Mouse (Mus musculus) heart, adult 9 months (tissue): ENCODE data around the gene Ciao2a.

Source experiments
- DNase-seq, 2 experiments: peaks; one replicate each; pipeline ENCODE4 v3.0.0; 2022; ENCODE audit warnings: low spot score in 2 of 2

Ciao2a gene

DNA sequence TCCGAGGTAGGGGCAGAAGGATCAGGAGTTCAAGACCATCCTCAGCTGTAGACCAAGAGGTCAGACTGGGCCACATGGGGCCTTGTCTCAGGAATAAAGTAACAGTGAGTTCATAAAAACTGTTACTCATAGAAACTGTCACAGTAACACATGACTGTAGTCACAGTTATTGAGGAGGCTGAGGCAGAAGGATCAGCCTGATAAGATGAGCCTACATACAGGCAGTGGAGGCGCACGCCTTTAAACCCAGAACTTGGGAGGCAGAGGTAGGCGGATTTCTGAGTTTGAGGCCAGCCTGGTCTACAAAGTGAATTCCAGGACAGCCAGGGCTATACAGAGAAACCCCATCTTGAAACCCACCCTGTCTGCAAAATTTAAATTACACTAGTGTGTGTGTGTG, 6.3 kb upstream of the Ciao2a start:
- DNase-seq, result no peak

DNA sequence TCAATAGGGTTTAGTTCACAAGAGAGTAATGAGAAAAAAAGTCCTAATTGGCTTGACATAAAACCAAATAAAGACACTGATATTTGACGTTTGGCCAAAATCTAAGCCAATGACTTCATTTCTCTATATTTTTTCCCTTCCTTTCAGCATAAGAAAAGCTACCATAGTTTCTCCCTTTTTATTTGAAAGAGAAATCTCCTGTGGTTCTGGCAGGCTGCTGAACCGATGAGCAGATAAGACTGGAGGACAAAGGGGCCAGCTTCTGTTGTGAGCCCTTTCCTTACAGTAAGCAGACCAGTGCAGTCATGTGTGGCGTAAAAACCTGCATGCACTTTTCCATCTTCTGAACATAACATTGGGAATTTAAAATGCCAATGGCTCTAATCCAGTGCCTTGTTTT, 5.5 kb upstream of the Ciao2a start:
- no peak for DNase-seq

DNA sequence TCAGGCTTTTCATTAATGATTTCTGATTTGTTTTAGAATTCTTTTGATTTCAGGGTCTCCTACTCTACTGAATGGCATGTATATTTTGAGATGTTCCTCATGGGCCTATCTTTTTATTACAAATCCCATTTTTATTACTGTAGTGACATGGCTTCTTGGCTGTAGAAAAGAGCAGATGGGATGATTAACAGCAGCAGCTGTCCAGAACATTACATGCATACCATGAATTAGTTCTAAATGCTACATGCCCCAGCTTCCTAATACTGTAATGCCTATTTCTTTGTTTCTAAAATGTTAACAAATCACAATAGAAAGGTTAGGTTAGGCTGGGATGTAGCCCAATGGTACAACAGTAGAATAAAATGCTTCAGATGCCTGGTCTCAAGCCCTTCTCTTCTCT, 5.0 kb upstream of the Ciao2a start:
- no peak for DNase-seq

DNA sequence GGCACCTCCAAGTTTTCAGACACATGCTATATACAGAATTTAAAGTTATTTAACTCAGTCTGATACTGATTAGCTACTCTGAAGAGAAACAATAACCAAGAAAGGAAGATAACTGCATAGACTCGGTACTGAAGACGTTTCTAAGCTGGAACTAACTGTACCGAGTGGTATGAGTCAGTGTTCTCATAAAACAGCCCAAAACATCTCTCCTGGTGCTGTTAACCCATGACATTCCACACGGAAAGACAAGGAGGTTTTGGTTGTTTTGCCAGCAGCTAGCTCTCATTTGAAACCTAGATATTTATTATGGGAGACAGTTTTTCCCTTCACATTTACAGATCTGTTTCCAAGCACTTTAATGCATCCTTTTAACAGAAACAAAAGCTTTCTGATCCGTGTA, 2.8 kb upstream of the Ciao2a start:
- no peak for DNase-seq

DNA sequence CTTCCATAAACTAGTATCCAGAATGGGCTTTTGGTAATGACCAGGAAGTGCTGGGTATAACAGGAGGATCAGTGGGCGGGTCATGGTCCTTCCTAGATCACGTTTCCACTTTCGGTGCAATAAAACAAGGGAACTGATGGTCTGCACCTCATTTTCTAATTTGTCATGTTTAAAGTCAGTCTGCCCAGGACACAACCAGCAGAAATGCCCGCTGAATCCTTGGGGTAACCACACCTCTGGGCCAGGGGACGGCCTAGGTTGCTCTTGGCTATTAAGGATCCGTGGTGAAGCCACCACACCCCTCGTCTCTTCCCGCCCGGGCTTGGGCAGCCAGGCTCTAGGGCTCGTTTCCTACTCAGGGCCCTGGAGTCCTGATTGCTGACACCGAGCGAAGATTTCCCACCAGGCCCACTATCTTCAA, 2.3 kb upstream of the Ciao2a start:
- no peak for DNase-seq

DNA sequence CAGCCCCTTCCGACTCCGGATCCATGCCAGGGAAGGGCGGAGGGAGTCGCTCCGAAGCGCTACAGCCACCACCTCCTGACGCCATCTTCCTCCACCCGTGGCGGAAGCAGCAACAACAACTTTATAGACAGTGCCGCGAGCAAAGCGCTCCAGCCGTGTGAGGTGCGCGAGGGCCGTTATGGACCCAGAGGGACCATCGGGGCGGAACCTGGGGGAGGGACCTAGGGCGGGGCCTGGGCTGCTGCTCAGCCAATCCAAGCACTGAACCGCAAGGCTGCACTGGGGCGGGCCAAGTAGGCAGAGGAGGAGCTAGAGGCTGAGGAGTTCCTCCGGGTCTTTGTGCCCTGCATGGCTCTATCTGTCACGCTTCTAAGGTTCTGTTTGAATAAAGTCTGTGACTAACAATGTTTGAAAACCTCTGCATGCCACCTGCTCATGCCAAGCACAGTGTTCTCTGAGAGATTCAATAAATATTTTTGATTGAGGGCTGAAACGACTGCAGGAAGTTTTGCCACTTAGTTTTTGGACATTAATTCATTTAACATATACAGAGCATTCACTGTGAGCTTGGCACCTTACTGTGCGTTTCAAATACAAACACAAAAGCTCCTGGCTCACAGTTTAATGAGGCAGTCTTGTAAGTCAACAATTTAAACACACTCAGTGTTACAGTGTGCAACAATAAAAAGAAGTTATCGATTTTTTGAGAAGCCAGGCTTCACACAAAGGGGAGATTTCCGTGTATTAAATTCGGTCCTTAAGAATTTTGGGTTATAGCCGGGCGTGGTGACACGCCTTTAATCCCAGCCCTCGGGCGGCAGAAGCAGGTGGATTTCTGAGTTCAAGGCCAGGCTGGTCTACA, 1.5 kb upstream of the Ciao2a start:
- DNase-seq, result peak; percentile 98

DNA sequence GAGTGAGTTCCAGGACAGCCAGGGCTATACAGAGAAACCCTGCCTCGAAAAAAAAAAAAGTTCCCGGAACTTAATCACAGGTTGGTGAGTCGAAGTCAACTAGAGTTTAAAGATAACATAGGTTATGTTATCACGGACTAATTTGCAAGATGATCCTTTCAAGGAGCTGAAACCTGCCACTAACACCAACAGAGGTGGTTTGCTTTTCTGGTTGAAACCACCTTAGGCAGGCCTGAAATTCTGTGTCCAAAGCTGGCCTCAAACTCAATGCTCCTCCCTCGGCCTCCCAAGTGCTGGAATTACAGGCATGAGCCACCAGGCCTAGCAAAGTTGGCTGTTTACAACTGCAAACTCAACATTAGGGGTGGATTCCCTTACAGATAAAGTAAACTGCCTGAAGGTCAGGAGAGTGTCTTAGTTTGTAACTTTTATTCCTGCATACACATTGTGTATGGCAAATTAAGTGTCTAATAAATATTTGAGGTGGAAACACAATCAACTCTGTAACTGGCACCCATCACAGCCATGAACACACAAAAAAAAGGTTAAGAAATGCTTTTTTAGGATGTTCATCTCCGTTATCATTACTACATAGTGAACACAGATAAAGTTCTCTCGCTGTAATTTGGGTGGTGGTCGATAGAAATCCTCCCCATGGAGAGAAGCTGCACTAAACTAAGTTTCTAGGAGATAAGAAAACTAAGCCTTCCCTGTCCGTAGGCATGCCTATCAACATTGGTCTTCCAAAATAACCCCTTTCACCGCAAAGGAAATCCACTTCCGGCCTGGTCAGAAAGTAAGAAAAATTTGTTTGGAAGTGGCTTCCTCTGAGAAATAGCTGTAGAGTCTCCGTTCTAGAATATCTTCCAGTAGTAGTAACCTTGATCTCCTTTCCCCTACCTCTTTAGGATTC, 612 bp upstream of the Ciao2a start:
- DNase-seq, result peak in 1 of 2 experiments; percentile 16

DNA sequence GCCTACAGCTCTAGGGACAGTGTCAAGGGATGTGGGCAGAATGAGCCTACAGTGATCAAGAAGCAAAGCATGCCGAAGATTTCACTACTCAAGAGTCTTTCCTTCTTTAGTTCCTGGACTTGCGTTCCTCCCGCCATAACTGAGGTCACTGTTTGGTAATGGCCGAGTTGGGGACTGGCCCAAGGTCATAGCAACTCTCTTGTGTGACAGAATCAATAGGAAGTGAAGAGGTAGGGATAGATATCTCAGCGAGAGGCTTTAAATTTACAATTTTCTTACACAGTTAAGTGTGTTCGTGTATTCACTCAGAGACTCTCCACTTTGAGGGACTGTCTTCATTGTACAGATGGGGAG, 759 bp downstream of the Ciao2a start:
- no peak for DNase-seq

DNA sequence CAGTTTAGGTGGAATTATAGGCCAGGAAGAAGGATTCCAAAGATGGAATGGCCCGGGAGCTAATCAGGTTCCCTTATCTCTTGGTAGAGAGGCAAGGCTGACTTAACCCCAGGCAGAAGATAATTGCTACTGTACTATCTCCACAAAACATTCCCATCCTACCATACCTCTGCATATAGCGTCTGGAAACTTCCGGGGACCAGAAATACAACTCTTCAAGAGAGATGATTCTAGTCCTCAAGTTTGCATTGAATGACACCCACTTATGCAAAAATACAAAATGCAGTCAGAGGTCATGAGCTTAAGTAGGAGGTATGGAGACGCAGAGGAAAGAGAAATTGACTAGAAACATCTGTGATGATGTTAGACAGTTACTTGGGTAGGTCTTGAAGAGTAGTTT, 1.5 kb downstream of the Ciao2a start:
- no peak for DNase-seq

DNA sequence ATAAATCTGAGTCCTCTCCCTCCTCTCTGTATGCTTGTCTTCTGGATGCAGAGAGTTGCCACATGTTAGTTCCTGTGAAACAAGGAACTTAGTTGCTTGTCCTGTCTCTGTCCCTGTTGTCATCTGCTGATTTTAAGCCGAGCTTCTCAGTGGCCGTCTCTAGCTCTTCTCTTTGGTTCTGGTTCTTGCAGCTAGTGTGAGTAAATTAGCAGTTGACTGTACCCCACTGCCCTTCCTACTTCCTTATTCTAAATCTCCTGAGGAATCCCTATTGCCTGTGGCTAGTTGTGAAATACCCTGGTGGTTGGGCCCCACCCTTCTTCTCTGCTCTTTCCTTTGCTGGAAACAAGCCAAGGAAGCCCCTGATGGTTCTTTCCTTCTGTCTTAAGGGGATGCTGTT, 5.1 kb downstream of the Ciao2a start:
- DNase-seq, result peak in 1 of 2 experiments; percentile 39

DNA sequence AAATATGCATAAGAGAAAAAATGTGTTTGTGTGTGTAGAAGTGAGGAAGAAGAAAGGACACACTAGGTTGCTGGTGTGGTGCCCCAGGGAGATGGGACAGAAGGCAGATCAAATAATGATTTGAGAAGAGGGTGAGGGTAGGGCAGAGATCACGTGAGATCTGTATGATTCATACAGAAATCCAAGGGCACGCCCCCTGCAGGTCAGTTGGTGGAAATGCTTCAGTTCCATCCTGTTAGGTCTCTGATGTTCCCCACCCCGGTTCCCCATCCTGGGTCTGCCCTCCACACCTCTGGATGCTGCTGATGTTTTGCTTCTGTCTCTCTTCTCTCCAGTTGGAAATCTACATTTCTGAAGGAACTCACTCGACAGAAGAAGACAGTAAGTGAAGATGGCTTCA, 9.6 kb downstream of the Ciao2a start:
- DNase-seq, result no peak

DNA sequence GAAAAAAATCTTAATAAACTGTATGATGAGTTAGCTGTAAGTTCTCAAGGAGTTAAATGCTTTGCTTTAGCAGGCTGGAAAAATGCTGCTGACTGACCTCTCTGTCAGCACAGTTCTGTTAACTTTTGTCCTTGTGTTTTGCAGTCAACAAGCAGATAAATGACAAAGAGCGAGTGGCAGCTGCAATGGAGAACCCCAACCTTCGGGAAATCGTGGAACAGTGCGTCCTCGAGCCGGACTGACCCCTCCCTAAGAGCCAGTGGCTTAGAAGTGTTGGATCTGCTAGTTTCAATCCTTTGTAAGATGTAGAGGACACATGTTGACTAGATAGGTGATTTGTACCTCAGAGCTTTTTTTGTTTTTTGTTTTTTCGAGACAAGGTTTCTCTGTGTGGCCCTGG, 11.8 kb downstream of the Ciao2a start:
- DNase-seq, result no peak

DNA sequence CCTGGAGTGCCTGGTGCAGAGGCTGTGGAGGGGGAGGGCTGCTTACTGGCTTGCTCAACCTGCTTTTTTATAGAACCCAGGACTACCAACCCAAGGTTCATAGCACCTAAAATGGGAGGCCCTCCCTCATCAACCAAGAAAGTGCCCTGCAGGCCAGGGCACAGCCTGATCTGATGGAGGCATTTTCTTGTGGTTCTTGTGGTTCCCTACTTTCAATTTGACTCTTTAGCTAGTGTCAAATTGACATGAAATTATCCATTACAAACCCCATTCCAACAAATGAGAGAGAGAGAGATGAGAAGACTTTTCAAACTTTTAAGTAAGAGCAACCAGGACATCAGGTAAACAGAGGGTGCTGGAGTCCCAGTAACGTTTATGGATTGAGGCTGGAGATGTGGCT, 15.9 kb downstream of the Ciao2a start:
- no peak for DNase-seq

DNA sequence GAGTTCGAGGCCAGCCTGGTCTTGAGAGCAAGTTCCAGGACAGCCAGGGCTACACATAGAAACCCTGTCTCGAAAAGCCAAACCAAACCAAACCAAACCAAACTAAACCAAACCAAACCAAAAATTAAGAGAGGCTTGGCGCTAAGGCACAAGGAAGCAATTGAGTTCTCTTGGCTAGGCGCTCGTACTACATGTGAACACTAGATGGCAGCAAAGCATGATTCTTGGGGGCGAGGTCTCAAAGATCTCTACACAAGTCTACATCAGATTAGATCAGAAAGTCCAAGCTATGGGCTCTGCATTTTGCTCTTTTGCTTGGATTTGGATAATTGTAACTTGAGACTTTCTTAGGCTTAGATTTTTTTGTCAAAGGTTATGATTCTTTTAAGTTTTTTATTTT, 17.8 kb downstream of the Ciao2a start:
- peak in 1 of 2 experiments; percentile 54 for DNase-seq

DNA sequence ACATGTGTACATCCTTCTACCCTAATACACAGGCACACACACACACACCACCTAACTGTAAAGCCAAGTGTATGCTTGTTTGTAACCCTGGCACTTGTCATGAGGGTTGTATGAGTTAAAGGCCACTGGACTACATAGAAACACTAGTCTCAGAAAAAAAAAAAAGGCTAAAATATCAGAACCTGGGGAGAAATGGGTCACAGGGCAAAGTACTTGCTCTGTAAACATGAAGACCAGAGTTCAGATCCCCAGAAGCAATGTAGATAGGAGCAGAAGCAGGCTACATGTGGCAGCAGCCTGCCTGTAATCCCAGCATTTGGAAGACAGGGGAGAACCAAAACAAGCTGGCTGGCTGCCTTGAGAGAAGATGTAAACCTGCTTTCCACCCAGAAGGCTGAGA, 19.7 kb downstream of the Ciao2a start:
- DNase-seq, result no peak

DNA sequence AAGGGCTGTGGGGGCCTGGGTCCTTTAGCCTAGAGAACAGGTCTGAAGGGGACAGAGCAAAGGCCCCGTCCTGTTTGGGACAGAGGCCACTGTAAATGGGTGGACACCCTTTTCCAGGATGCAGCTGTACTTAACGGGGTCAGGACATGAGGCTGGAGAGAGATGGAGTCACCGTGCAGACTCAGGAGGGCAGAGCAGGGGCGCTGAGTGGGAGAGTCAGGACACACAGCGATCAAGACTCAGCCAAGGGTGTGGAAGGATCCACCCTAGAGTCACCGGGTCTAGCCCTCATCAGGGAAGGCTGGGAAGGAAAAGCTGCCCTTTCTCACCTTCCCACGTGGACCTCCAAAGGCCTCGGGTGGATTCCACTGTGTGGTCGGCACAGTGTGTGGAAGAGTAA, 25.6 kb downstream of the Ciao2a start:
- no peak for DNase-seq

DNA sequence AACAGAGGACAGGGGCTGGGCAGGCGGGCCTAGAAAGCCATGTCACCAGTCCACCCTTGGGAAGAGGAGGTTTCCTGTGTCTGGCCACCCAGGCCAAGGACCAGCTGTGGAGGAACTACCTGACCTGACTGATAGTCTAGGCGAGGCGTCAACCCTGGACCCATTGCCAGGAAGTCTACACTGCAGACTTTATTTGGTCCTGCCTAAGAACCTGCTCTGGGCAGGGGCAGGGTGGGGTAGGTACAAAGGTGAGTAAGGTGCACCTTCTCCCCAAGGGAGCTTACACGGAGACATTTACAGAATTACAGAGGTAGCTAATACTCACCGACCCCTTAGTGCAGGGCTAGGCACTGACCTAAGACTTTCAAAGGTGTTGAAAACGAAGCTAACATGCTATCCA, 27.2 kb downstream of the Ciao2a start:
- no peak for DNase-seq

DNA sequence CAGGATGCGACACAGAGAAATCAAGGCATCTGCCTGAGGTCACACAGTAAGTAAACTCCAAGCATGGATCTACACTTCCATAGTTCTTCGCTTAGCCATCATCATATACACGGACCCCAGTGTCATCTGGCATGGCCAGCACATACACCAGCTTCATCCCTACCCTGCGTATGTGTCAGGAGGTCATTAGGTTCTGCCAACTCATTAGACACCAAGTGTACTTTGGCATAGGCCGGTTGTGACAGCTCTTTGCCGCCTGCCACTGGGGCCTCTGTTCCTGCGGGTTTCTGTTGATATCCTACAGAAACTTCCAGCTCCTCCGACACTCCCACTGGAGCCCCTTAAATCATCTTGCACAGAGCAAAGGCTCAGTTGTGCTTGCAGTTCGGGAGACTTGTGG, 27.6 kb downstream of the Ciao2a start:
- DNase-seq, result no peak

DNA sequence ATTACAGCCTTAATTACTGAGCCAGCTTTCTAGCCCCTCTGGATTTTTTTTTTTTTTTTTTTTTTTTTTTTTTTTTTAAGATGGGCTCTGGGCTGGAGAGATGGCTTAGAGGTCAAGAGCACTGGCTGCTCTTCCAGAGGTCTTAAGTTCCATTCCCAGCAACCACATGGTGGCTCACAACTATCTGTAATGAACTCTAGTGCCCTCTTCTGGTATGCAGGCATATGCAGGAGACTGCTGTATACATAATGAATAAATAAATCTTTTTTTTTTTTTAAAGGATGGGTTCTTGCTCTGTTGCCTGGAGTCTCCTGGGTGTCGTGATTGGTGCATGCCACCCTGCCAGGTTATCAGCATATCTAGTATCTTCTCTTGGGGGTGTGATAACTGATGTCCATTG, 29.1 kb downstream of the Ciao2a start:
- DNase-seq, result no peak

DNA sequence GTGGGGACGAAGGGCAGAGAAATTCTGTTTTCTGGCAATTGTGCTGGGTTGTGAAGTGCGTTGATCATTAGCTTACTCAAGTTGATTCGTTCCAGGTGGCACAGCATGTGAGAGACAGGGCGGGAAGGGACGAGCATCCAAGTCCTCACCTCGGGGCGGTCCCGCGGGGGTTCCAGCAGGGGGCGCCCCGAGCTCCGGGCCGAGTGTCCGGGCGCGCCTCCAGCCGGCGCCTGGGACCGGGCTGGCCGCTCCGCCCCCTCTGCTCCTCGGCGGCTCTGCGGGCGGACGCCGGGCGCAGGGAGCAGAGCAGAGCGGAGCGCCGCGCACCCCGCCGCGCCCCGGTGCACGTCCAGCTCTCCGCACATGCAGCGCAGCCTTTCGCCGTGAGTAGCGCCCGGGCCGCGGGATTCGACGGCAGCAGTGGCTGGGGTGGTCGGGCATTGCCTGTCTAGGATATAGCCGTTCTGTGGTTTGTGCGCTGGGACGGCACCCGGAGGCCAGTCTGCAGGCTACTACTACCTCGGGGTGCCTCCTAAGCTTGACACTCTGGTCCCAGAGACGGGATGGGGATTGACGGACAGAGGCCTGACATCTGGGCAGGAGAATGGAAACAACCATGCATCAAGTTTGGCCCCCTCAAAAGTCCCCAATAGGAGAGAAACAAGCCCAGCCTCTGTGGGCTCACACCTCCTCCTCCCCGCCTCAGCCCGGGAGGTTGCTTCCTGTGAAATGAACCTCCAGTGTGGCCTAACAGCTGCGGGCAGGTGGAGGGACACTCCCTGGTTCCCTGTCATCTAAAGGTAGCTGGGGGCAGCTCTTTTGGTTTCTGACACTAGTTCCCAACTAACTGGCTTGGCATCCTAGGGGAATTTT, 31.8 kb downstream of the Ciao2a start, which contains the start of gene Dapk2:
Gene Dapk2, plus strand, starts transcription at position 266 of the 873 bp plus-strand sequence.
- peak; percentile 78 to 85 for DNase-seq

DNA sequence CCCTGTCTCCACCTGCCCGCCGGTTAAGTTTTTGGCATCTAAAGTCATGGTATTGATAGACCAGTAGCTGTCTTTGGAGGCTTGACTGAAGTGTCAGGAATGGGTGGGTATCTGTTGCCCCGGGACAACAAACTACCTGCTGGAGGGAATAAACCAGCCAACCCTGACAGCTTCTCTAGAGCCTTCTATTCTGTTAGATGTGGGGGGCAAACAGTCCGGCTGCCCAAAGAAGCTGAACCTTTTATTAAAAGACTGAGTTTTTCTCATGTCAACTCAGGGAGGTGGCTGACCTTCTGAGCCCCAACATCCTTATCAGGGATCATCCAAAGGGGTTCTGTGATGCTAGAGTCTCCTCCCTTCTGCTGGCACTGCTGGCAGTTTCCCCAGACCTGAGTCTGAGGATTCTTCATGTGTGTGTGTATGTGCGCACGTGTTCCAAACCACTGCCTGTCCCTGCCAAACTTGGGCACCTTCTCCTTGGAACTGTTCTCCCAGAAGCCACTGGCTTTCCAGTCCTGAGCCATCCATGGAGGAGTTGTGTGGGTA, 32.5 kb downstream of the Ciao2a start:
- no peak for DNase-seq

DNA sequence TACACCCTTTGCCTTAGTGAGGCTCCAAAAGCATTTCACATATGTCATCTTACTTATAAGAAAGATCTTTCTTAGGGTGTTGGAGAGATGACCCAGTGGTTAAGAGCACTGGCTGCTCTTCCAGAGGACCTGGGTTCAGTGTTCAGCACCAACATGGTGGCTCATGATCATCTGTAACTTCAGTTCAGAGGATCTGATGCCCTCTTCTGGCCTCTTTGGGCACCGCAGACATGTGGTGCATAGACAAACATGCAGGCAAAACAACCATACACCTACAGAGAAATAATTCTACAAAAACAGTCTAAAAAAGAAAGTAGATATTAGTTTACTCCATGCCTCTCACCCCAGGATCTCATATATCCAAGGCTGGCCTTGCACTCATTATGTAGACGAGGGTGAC, 33.7 kb downstream of the Ciao2a start:
- DNase-seq, result no peak
